Mouse (Mus musculus) midbrain, embryonic 11.5 days (tissue): ENCODE results near the gene 1110008L16Rik. TPM values are rescaled to one million over a fixed set of nuclear protein-coding genes. Genes with fewer than 3 reads are reported as not detected.
"Not testable (repeated sequence)": the region's sequence is repeated elsewhere in the genome, so short reads cannot be mapped to it uniquely, and the experiment has no call there.

Experiments used
- ATAC-seq: fragments of 200-750 bp; cut with Nextera tagmentation; 2 replicates; pipeline ENCODE4 v1.8.0; 2017; ENCODE audit warnings: moderate TSS enrichment, moderate library complexity; ENCODE audit not compliant: low FRiP score
- DNase-seq: peaks from one replicate; pipeline ENCODE4 v3.0.0; 2015; ENCODE audit warnings: low spot score; ENCODE audit errors: missing footprints
- H3K27ac ChIP-seq: fragments of 300-500 bp; sonication (generic); 2 replicates; pipeline ENCODE4 v1.5.1; 2014; ENCODE audit warnings: low read depth, low read length
- H3K27me3 ChIP-seq: fragments of 300-500 bp; sonication (generic); 2 replicates; pipeline ENCODE4 v1.6.1; 2014; ENCODE audit warnings: mild to moderate bottlenecking, low read length, moderate library complexity, mixed read lengths; ENCODE audit not compliant: control insufficient read depth, insufficient read depth
- H3K36me3 ChIP-seq: fragments of 300-500 bp; sonication (generic); 2 replicates; pipeline ENCODE4 v1.6.1; 2014; ENCODE audit warnings: mild to moderate bottlenecking, low read length, moderate library complexity, mixed read lengths; ENCODE audit not compliant: control insufficient read depth, insufficient read depth
- H3K4me1 ChIP-seq: fragments of 300-500 bp; sonication (generic); 2 replicates; pipeline ENCODE4 v1.6.1; 2014; ENCODE audit warnings: low read length; ENCODE audit not compliant: control insufficient read depth, insufficient read depth
- H3K4me2 ChIP-seq: fragments of 300-500 bp; sonication (generic); 2 replicates; pipeline ENCODE4 v1.6.1; 2014; ENCODE audit warnings: mild to moderate bottlenecking, moderate library complexity
- H3K4me3 ChIP-seq: fragments of 300-500 bp; sonication (generic); 2 replicates; pipeline ENCODE4 v1.5.1; 2014; ENCODE audit warnings: low read depth, low read length
- H3K9ac ChIP-seq: fragments of 300-500 bp; sonication (generic); 2 replicates; pipeline ENCODE4 v1.6.1; 2014; ENCODE audit warnings: low read length
- H3K9me3 ChIP-seq: fragments of 300-500 bp; sonication (generic); 2 replicates; pipeline ENCODE4 v1.6.1; 2016; ENCODE audit warnings: low read length; ENCODE audit not compliant: control insufficient read depth
- WGBS: fragments of 180-500 bp; shearing (Covaris S2); extraction: QIAGEN DNeasy Blood & Tissue Kit; methylation state at CpG from one replicate; pipeline ENCODE4 v1.1.7; 2014; 5-methylcytosine and 5-hydroxymethylcytosine counted together
- polyA plus RNA-seq: library from polyadenylated mRNA; unstranded; fragments of >200 nt; fragmentation: Nextera tagmentation; extraction: Ambion mirVana; gene quantifications from 2 replicates; pipeline ENCODE4 v1.2.1, GENCODE M21; 2014

Gene 1110008L16Rik
- polyA plus RNA-seq, 1 experiment from 2014 or later: 17.9 TPM

GRCm38 (mm10) chr12:55325702-55326101 is 26.3 kb downstream of the 1110008L16Rik start:
- H3K4me2 ChIP-seq: no peak overlapping the region
- no peaks in the 10 kb centered on the region for H3K4me1 ChIP-seq
- no peak overlapping the region for H3K9ac ChIP-seq
- no peak overlapping the region for H3K4me3 ChIP-seq
- no peak overlapping the region for H3K27ac ChIP-seq
- no peaks in the 10 kb centered on the region for H3K27me3 ChIP-seq
- ATAC-seq (no peak), DNase-seq (no peak)
- no peaks in the 10 kb centered on the region for H3K36me3 ChIP-seq
- no peaks in the 10 kb centered on the region for H3K9me3 ChIP-seq
- WGBS: 96% methylated on average over 7 of the region's 7 CpGs

GRCm38 (mm10) chr12:55328784-55329183 is 29.4 kb downstream of the 1110008L16Rik start:
- DNase-seq (no peak), ATAC-seq (no peak)
- Histone ChIP-seq H3K4me3 (no peak overlapping the region), H3K27ac (no peak overlapping the region), H3K36me3 (no peaks in the 10 kb centered on the region), H3K4me2 (no peak overlapping the region), H3K9me3 (no peaks in the 10 kb centered on the region), H3K9ac (no peak overlapping the region), H3K4me1 (no peaks in the 10 kb centered on the region), H3K27me3 (no peaks in the 10 kb centered on the region)
- WGBS: 89% methylated on average over 4 of the region's 4 CpGs

- Histone ChIP-seq H3K4me2 (no peak overlapping the region), H3K9ac (no peak overlapping the region), H3K36me3 (no peaks in the 10 kb centered on the region), H3K4me1 (no peaks in the 10 kb centered on the region), H3K27me3 (no peaks in the 10 kb centered on the region), H3K9me3 (no peaks in the 10 kb centered on the region), H3K27ac (no peak overlapping the region), H3K4me3 (no peak overlapping the region)
- DNase-seq (no peak), ATAC-seq (no peak)
- 95% methylated on average over 7 of the region's 7 CpGs for WGBS
These were observed 30.0 kb downstream of the 1110008L16Rik start for GRCm38 (mm10) chr12:55329351-55329750.

GRCm38 (mm10) chr12:55333662-55334061 is 34.3 kb downstream of the 1110008L16Rik start:
- Histone ChIP-seq H3K27ac (no peak overlapping the region), H3K27me3 (no peaks in the 10 kb centered on the region), H3K4me1 (no peaks in the 10 kb centered on the region), H3K9me3 (no peaks in the 10 kb centered on the region), H3K36me3 (no peaks in the 10 kb centered on the region), H3K9ac (no peak overlapping the region), H3K4me3 (no peak overlapping the region), H3K4me2 (no peak overlapping the region)
- WGBS: 87% methylated on average over 7 of the region's 7 CpGs
- DNase-seq: no peak
- no peak for ATAC-seq

GRCm38 (mm10) chr12:55338490-55338889 is 39.1 kb downstream of the 1110008L16Rik start:
- not testable (repeated sequence) for H3K36me3 ChIP-seq, H3K27me3 ChIP-seq, ATAC-seq, H3K4me1 ChIP-seq, H3K4me3 ChIP-seq, H3K27ac ChIP-seq, H3K9ac ChIP-seq, DNase-seq, H3K4me2 ChIP-seq, H3K9me3 ChIP-seq
- WGBS: 88% methylated on average over 1 of the region's 2 CpGs

GRCm38 (mm10) chr12:55343045-55343444 is 43.7 kb downstream of the 1110008L16Rik start:
- not testable (repeated sequence) for DNase-seq, H3K9me3 ChIP-seq, H3K27me3 ChIP-seq, H3K27ac ChIP-seq, H3K4me2 ChIP-seq, H3K4me3 ChIP-seq, H3K4me1 ChIP-seq, H3K9ac ChIP-seq, H3K36me3 ChIP-seq, ATAC-seq
- WGBS: 81% methylated on average over 1 of the region's 1 CpGs

- DNase-seq (no peak), ATAC-seq (no peak)
These were observed 44.6 kb downstream of the 1110008L16Rik start for GRCm38 (mm10) chr12:55343998-55344397.

GRCm38 (mm10) chr12:55344583-55344982 is 45.2 kb downstream of the 1110008L16Rik start:
- H3K9me3 ChIP-seq: no peaks in the 10 kb centered on the region
- no peaks in the 10 kb centered on the region for H3K4me1 ChIP-seq
- ATAC-seq: no peak
- no peak overlapping the region for H3K4me2 ChIP-seq
- no peak overlapping the region for H3K9ac ChIP-seq
- no peak overlapping the region for H3K4me3 ChIP-seq
- H3K27me3 ChIP-seq: no peaks in the 10 kb centered on the region
- H3K27ac ChIP-seq: no peak overlapping the region
- WGBS: 83% methylated on average over 13 of the region's 13 CpGs
- H3K36me3 ChIP-seq: no peaks in the 10 kb centered on the region
- DNase-seq: no peak

More at GRCm38 (mm10) chr12:55343998-55344397, 44.6 kb downstream of the 1110008L16Rik start:
- no peaks in the 10 kb centered on the region for H3K9me3 ChIP-seq
- H3K27me3 ChIP-seq: no peaks in the 10 kb centered on the region
- H3K4me3 ChIP-seq: no peak overlapping the region
- 83% methylated on average over 11 of the region's 11 CpGs for WGBS
- no peaks in the 10 kb centered on the region for H3K4me1 ChIP-seq
- H3K9ac ChIP-seq: no peak overlapping the region
- H3K4me2 ChIP-seq: no peak overlapping the region
- no peaks in the 10 kb centered on the region for H3K36me3 ChIP-seq
- no peak overlapping the region for H3K27ac ChIP-seq

- no peak overlapping the region for H3K27ac ChIP-seq
- no peaks in the 10 kb centered on the region for H3K27me3 ChIP-seq
- no peak for DNase-seq
- H3K9me3 ChIP-seq: no peaks in the 10 kb centered on the region
- H3K4me2 ChIP-seq: no peak overlapping the region
- H3K4me3 ChIP-seq: no peak overlapping the region
- no peaks in the 10 kb centered on the region for H3K4me1 ChIP-seq
- no peak overlapping the region for H3K9ac ChIP-seq
- ATAC-seq: no peak
- WGBS: 79% methylated on average over 6 of the region's 6 CpGs
- no peaks in the 10 kb centered on the region for H3K36me3 ChIP-seq
These were observed 54.0 kb downstream of the 1110008L16Rik start for GRCm38 (mm10) chr12:55353423-55353822.

GRCm38 (mm10) chr12:55354904-55355303 is 55.5 kb downstream of the 1110008L16Rik start:
- Histone ChIP-seq H3K27ac (no peak overlapping the region), H3K27me3 (no peaks in the 10 kb centered on the region), H3K4me3 (no peak overlapping the region), H3K4me1 (no peaks in the 10 kb centered on the region), H3K9ac (no peak overlapping the region), H3K36me3 (no peaks in the 10 kb centered on the region), H3K9me3 (no peaks in the 10 kb centered on the region), H3K4me2 (no peak overlapping the region)
- DNase-seq (no peak), ATAC-seq (peak; percentile 65)
- 65% methylated on average over 4 of the region's 4 CpGs for WGBS
